Mouse (Mus musculus): ENCODE data around the gene Pik3ap1.
A peak's percentile ranks its signal among the peaks of the same experiment; 100 is the strongest.

DNA sequence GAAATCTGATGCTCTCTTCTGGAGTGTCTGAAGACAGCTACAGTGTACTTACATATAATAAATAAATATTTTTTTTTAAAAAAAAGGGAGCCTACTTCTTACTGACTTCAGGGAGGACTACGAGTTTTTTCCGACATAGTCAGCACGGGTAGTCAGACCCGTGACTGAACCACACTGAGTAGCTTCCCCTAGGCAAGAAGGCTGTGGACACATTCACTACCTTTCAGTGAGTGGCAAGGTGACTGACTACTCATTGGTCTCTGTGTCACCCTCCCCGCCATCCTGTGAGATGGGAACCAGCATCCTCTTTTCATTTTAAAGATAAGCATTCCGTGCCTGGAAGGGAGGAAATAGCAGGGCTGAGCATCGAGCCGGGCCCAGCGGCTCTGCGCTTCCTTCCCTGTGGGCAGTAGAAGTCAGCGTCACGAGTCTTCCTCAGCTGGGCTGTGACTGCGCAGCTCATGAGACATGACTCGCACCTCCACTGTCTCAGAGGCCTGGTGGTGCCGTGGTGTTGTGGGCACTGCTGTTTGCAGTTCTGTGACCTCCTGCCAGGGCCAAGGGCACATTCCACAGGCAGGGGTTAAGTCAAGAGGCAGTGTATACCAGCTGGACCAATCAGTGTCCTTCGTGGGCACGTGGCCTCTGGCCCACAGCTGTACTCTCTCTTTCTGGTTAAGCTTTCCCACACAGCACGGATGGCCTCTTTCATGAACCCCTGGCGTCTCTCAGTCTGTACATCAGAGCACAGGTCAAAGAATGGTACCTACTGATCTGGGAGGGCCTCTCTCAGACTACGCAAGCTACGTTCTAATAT, 45.7 kb downstream of the Pik3ap1 start:
- TF ChIP-seq BHLHE40 (IDR thresholded peaks at IDR 0.05; ENCODE audit: borderline replicate concordance, low read depth, low read length) (peak; percentile 56; the same call in 1 of the 2 replicates), CTCF (IDR thresholded peaks at IDR 0.05 in 2 of 3, conservative IDR thresholded peaks at IDR 0.05 in 1 of 3; ENCODE audit: control insufficient read depth in 1 of 3, insufficient read depth in 1 of 3, low read depth in 2 of 3, low read length in 3 of 3, poor library complexity in 1 of 3, severe bottlenecking in 1 of 3) (no peak), EP300 (IDR thresholded peaks at IDR 0.05; ENCODE audit: low read depth in 1 of 2, low read length in 2 of 2) (no peak), JUND (IDR thresholded peaks at IDR 0.05; ENCODE audit: low read depth, low read length) (no peak), POLR2A (IDR thresholded peaks at IDR 0.05; ENCODE audit: control insufficient read depth in 1 of 2, insufficient read depth in 1 of 2, low read depth in 1 of 2, low read length in 2 of 2, poor library complexity in 1 of 2) (no peak), MEF2A (IDR thresholded peaks at IDR 0.05; ENCODE audit: extremely low read depth, insufficient replicate concordance, low read depth, low read length, poor library complexity, severe bottlenecking) (no peak), ZC3H11A (IDR thresholded peaks at IDR 0.05; ENCODE audit: low read depth, low read length) (no peak), POLR2AphosphoS5 (IDR thresholded peaks at IDR 0.05; ENCODE audit: borderline replicate concordance, low read depth, low read length) (no peak), ELF1 (IDR thresholded peaks at IDR 0.05; ENCODE audit: low read depth, low read length) (no peak), E2F4 (IDR thresholded peaks at IDR 0.05; ENCODE audit: borderline replicate concordance, low read depth, low read length) (no peak)
